Mouse (Mus musculus): Measurements from ENCODE around the gene Mast1.

Gene Mast1

GRCm38 (mm10) chr8:84874339-84874738 lies 62.8 kb downstream of the Mast1 start:
- in situ Hi-C loops (cut with MboI): no loop called here

GRCm38 (mm10) chr8:84873016-84873415 lies 64.1 kb downstream of the Mast1 start:
- in situ Hi-C loops (cut with MboI): no loop called here

GRCm38 (mm10) chr8:84872309-84872965 lies 64.7 kb downstream of the Mast1 start:
- in situ Hi-C loops (cut with MboI): no loop called here

- in situ Hi-C loops (cut with MboI): no loop called here
Observed at GRCm38 (mm10) chr8:84871376-84872308, 65.5 kb downstream of the Mast1 start, which contains the start of gene Syce2. Gene Syce2, plus strand, starts transcription at chr8:84872111.

Measured in mature B cell (primary cell).